Mouse (Mus musculus): Measurements from ENCODE around the gene Katnal1.

Katnal1 gene

DNA sequence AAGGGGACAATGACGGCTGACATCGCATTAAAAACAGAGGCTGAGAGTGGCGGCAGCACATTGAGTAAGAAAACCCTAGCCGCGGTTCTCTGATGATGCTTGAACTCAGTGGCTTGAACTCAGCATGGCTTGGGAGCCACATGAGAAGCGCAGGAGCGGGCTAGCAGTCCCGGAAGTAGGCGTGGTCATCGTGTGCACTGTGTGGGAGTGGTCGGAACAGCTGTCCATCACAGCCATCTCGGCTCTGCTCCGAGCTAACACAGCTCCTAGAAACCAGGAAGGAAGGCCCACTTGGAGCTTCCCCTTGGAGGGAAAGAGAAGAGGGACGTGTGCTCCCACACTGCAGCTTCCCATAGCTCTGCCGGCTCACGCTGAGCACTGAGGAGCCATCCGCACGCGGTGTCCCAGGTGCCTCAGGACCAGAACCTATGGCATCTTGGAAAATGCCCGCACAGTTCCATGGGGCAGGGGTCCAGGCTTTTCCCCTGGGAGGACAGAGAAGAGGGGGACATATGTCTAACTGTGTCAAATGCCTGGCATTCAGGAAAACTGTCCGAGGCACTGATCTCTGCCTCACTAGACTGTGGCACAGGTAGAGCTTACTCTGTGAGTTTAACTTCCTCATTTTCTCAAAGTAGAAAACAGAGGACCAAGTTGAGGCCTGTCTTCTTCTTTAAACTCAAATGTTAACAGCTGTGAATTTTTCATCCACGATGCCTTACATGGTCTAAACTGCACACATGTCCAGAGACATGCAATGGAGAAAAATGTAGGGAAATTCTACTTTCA is 43.1 kb downstream of the Katnal1 start:
- DNase-seq (ENCODE audit: extremely low read depth, low read depth, low spot score), result no peak

DNA sequence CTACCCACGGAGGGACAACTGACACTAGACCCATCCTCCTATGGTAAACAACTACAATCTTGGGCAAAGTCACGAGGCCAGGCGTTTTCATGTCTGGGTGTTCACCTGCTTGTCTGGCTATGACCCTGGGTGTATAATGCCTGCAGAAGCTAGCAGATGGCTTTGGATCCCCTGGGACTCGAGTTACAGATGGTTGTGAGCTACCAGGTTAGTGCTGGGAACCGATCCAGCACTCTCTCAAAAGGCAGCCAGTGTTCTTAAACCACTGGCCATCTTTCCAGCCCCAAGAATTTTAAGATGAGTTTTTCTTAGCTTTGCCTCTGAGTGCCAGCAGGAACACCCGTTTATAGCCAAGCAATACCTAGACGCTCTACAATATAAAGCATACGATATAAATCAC is 45.4 kb downstream of the Katnal1 start:
- no peak for DNase-seq (ENCODE audit: extremely low read depth, low read depth, low spot score)

DNA sequence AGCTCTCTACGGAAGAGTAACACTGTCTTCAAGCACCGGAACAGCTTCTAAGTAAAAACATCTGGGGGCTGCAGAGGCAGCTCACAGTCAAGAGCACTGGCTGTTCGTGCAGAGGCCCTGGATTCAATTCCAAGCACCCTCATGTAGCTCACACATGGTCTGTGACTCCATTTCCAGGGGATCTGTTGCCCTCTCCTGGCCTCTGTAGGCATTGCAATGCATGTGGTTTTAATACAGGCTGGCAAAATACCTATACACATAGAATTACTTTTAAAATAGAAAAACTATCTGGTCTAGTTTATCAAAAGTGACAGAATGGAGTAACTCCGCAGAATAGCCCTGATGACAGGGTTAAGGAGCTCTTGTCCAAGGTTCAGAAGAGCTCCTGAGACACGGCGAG is 49.9 kb downstream of the Katnal1 start:
- no peak for DNase-seq (ENCODE audit: extremely low read depth, low read depth, low spot score)

DNA sequence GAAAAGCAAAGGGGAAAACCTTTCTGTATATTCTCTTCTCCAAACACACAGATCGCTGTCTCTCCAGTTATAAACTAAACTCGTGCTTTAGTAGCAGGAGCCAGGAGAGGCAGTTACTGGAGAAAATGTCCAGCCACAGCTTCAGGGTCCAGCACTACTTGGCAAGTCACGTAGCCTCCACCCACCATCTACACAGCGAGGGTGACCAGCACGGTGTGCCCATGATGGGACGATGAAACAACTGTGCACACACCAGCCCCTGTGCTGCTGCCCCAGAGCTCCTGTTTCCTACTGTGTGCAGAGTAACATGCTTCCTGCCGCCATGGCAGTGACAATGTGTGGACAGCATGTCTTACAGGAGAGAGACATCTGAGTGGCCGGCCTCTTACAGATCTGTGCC is 56.0 kb downstream of the Katnal1 start:
- DNase-seq (ENCODE audit: extremely low read depth, low read depth, low spot score), result no peak

DNA sequence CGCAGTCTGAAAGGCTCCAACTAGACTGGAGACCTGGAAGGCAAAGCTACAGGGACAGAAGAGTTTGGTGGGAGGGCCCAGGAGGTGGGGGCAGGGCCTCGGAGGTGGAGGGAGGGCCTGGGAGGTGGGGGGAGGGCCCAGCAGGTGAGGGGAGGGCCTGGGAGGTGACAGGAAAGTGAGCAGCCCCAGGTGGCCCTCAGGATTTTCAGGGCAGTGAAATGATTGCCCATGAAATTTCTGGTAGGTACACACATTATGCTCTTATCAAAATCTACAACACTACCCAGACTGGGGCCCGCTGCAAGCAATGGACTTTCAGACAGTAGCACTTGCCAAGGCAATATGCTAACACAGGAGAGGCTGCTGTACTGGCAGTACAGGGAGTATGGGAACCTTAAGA is 59.5 kb downstream of the Katnal1 start:
- no peak for DNase-seq (ENCODE audit: extremely low read depth, low read depth, low spot score)

DNA sequence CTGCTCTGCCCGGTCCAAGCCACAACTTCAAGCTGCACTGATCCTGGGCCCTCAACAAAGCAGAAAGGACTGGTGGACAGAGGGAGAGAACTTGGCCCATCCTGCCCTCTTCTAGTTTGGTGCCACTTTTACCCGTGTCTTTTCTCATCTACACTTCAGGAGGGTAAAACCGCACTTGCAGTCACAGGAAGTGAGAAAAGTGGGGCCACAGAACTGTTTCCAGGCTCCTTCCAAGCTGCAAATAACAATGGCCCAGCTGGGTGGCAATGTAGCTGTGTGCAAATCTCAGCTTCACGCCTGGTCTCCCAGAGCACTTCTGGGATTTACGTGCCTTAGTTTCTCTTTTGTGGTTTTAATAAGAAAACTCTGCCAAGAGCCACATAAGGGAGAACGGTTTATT is 61.4 kb downstream of the Katnal1 start:
- DNase-seq (ENCODE audit: extremely low read depth, low read depth, low spot score), result no peak

DNA sequence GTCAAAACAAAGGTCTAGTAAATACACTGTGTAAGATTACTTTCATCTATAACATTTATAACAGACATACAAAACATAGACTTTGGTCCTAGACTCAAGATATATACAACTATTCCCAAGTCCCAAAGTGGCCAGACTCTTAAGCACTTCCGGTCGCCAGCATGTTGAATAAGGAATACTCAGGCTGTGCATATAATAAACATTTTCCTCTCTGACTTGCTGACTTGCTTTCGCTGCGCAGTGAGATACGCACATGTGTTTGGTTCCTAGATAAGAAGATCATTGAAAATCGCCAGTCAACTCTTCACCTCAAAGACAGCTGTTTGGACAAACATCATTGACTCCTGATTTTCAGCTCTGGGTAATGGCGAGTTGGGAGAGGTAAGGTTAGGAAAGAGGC is 61.9 kb downstream of the Katnal1 start:
- DNase-seq (ENCODE audit: extremely low read depth, low read depth, low spot score), result no peak

DNA sequence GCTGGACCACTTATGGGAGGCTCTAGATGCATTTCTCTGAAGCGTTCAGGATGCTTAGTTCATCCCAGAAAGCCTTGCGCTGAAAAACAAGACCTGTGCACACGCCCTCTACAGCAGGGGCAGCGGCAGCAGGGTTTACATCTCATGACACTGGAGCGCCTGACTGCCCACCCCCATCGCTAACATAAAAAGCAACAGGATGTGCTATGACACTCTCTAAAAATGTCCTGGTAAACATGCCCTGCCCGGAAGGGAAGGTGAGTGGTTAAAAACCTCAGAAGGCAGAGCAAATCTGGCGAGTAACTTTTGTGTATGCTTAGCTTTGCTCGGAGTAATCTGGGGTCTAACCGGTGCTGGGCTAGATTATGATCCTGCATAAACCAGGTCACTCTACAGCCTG is 62.5 kb downstream of the Katnal1 start:
- no peak for DNase-seq (ENCODE audit: extremely low read depth, low read depth, low spot score)

DNA sequence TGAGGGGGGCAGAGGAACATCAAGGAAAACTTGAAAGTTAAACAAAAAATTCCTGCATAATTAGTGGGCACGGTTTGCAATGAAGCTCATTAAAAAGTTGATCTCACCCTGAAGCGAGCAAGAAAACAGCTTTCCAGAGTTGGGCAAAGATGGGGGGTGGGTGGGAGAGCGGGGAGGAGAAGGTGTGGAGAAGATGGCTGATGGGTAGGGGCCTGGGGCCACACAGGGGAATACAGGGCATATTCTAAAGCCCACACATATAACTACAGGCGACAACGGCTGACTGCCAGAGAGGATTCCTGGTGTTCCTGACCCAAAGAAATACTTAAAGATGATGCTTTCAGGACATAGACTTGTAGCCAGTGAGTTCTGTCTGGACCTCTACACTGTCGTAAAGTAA is 65.7 kb downstream of the Katnal1 start:
- no peak for DNase-seq (ENCODE audit: extremely low read depth, low read depth, low spot score)

DNA sequence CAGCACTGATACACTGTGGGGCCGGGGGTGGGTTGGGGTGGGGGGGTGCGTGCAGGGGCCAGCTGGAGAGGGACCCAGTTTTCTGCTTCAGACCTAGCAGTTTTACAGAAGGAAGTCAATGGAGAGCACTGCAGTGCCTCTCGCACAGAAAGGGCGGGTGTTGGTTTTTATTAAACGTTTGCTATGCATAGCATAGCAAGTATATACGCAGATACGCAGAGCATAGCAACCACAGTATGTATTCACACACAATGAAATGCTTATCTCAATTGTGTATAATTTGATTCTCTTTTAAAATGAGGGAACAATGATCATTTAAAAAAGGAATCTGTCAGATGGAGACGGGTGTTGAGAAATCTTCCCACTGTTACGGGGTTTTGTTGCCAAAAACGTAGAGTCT is 66.3 kb downstream of the Katnal1 start:
- no peak for DNase-seq (ENCODE audit: extremely low read depth, low read depth, low spot score)

DNA sequence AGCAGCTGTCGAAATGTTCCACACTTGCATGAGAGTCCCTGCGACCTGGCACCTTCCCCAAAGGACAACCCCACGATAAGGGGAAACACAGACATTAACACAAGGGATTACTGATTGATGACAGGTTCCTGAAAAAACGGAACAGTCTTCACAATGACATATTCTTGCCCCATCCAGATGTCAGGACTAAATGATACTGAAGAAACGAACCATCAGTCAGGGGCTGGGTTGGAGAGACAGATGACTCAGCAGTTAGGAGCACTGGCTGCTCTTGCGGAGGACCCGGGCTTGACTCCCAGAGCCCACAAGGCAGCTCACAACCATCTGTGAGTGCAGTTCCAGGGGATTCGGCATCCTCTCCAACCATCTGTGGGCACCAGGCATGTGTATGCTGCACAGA is 67.0 kb downstream of the Katnal1 start:
- no peak for DNase-seq (ENCODE audit: extremely low read depth, low read depth, low spot score)

DNA sequence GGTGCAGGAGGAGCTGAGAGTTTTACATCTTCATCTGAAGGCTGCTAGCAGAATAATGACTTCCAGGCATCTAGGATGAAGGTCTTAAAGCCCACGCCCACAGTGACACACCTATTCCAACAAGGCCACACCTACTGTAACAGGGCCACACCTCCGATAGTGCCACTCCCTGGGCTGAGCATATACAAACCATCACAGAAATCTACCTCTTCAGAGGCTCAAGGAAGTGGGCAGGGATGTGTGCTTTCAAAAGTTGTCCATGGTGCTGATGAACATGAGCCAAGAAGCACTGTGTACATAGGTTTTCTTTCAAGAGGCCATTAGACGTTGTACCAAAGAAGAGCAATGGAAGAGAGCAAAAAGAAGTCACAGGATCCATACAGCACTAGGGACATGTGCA is 71.6 kb downstream of the Katnal1 start:
- DNase-seq (ENCODE audit: extremely low read depth, low read depth, low spot score), result no peak

DNA sequence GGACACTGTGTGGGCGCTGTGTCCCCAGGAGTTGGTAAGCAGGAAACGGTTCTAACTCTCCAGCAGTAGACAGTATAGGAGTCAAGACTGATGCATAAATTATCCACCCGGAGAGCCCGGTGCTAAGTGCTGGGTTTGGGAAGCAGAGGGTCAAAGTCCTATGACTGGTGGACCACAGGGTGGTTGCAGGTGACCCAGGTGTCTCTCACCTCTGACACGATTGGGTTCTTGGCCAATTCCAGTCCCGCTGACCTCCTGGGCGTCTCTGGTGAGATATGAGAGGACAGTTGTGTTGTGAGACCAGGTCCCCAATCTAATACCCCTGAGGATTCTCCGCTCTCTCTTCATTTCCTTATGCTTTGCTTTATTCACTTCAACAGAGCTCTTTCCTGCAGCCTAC is 74.1 kb downstream of the Katnal1 start:
- no peak for DNase-seq (ENCODE audit: extremely low read depth, low read depth, low spot score)

DNA sequence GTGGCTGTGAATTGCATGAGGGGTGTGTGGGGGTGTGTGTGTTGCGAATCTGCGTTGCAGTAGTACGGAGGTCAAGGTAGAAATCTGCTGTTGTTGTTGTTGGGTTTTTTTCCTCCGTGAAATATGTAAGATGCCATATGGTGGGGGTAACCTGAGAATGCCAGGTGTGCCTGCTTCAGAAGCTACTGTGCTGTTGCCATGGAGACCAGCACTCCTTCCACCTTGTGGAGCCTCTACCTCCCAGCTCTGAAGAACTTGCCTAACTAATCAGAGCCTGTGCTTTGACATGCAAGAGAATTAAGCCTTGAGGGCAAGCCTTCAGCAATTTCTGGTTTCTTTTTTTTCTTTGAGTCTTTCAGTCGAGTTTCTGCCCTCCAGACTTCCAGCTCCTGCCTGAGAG is 75.0 kb downstream of the Katnal1 start:
- DNase-seq (ENCODE audit: extremely low read depth, low read depth, low spot score), result no peak

DNA sequence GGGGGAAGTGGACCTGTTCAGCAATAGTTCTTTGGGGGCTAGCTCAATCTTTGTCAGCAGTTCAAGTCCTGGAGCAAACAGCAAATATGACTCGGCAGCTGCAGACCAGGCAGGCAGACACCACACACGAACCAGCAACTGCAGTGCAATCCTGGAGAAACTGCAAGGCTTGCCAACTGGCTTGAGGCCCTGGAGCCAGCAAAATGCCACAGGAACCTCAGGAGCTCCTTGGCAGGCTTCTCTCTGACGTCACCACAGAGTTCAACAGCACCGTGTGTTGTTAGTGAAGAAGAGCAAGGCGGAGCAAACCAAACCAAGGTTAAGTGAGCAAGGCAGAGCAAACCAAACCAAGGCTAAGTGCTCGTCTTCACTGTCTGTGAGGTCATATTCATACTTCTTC is 79.6 kb downstream of the Katnal1 start:
- DNase-seq (ENCODE audit: extremely low read depth, low read depth, low spot score), result no peak

DNA sequence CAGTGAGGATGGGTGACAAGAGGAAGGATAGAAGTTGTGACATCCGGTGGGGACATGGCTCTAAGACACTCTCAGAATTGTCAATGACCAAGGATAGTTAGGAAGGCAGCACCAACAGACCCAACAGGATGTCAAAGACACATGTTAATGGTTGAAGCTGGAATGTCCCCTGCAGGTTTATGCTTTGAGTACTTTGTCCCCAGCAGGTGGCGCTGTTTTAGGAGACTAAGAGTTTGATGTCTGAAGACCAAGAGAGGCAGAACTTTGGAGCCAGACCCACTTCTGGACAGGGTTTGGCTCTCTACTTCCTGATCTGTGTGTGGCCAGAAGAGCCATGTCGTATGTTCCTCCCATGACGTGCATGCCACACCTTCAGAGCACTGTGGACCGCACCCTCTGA is 82.1 kb downstream of the Katnal1 start:
- DNase-seq (ENCODE audit: extremely low read depth, low read depth, low spot score), result no peak

DNA sequence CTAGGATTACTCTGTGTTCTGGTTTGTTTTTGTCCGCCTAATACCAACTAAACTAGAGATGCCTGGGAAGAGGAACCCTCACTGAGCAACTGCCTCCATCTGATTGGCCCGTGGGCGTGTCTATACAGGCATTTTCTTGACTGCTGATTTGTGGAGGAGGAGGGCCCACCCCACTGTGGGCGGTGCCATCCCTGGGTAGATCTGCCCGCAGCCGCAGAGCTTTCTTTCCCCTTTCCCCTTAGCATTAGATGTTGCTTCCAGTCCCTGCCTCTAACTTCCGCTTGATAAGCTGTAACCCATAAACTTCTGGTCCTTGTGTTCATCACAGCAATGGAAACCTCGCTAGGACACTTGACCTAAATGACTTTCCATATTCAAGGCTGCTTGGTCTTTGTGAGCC is 92.1 kb downstream of the Katnal1 start:
- DNase-seq (ENCODE audit: extremely low read depth, low read depth, low spot score), result no peak

DNA sequence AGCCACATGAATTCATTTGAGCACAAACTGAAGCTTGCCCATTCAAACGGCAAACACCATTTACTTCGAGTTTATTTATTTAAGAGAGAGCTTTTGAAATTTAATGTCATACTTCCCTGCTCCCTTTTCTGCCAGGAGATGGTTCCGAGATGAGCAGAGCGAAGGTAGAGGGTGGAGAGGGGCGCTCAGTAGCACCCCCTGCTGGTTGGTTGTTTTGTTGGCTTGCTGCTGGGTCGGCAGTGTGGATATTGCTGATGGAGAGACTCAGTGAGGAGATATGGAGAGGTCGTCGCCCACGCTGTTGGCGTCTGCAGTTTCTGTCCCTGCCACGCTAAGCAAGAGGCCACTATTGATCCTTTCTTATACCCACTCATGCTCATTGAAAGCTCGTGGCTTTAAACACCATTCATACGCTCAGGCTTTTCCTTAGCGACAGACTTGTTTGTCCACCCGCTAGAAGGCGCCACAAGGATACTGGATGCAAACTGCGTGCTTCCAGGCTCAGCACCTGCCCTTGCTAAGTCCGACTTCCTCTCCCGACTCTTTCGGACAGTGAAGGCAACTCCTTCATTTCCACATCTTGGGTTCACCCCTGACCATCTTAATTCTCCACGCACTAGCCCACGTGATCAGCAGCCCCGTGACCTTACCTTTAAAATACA is 97.4 kb downstream of the Katnal1 start:
- DNase-seq (ENCODE audit: extremely low read depth, low read depth, low spot score), result no peak

DNA sequence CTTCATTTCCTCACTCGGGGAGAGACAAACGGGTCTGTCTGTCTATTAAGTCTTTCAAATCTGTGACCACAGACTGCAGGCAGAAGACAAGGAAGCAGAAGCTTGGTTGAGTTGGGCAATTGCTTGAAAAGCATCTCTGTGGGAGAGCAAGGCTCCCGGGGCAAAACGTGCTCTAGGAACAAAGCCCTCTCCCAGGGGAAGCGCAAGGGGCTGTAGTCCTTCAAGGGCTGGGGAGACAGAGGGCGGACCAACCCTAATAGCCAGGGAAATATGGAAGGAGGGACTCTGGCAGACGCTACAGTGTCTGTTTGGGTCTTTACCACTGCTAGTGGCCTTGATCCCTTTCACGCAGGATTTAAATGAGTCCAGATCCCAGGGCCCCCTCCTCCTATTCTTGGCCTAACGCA is 98.0 kb downstream of the Katnal1 start:
- DNase-seq (ENCODE audit: extremely low read depth, low read depth, low spot score), result no peak

DNA sequence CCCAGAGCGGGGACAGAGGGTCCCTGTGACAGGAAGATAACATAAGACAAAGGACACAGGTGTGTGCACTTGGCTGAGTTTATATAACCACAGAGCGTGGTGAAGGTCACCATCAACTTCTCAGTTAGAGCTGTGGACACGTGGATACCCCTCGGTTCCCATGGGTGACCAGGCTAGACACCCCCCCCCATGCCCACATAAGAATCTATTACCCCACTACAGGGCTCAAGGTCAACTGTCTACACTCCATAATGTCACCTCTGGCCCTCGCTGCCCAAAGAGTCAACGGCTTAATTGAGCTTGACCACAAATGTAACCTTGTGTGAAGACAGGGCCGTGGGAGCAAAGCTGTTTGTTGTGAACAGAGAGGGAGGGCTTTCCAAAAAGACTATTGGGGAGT is 103.4 kb downstream of the Katnal1 start:
- no peak for DNase-seq (ENCODE audit: extremely low read depth, low read depth, low spot score)

DNA sequence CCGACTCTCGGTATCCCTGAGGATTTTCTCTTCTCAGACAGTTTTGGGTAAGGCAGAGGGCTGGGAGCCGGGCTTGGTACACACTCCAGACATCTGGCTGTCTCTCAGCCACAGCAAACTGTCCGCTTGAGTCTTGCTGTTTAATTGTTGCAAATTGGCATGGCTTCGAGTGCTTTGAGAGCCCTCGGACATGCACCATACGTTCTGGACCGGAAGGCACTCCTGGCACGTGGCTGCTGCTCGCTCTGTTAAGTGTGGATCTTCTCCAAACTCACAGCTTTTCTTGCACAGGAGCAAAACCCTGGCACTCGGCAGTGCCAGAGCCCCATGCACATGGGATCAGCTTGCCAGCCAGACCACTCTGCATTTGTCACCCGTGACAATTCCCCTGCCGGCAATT is 106.3 kb downstream of the Katnal1 start:
- no peak for DNase-seq (ENCODE audit: extremely low read depth, low read depth, low spot score)

Measured in fat pad, adult 2 months (tissue).